Mouse (Mus musculus) kidney, postnatal 25 days (tissue): Measurements from ENCODE around the gene Gm20388.

Source experiments
- DNase-seq, 2 experiments: peaks; one replicate each; pipeline ENCODE4 v3.0.0; 2021; ENCODE audit warnings: mixed read lengths in 2 of 2

The Gm20388 gene

GRCm38 (mm10) chr8:121932668-121933520 is 2022.3 kb downstream of the Gm20388 start:
- no peak for DNase-seq

- DNase-seq: peak; percentile 50 to 62
Measured at GRCm38 (mm10) chr8:121934506-121934905, 2023.9 kb downstream of the Gm20388 start.

- no peak for DNase-seq
Measured at GRCm38 (mm10) chr8:121934923-121935322, 2024.3 kb downstream of the Gm20388 start.

- peak in 1 of 2 experiments; percentile 38 for DNase-seq
Measured at GRCm38 (mm10) chr8:121935341-121936294, 2025.0 kb downstream of the Gm20388 start.

GRCm38 (mm10) chr8:121936391-121936790 is 2025.8 kb downstream of the Gm20388 start:
- DNase-seq: no peak

- no peak for DNase-seq
Measured at GRCm38 (mm10) chr8:121938732-121939131, 2028.1 kb downstream of the Gm20388 start.

GRCm38 (mm10) chr8:121943057-121943540 is 2032.5 kb downstream of the Gm20388 start:
- DNase-seq: no peak

- peak; percentile 51 to 77 for DNase-seq
Measured at GRCm38 (mm10) chr8:121943716-121944115, 2033.1 kb downstream of the Gm20388 start.

- peak; percentile 19 to 62 for DNase-seq
Measured at GRCm38 (mm10) chr8:121944831-121945230, 2034.2 kb downstream of the Gm20388 start, which contains the start of gene Car5a. Gene Car5a, minus strand, starts transcription at chr8:121944904.

GRCm38 (mm10) chr8:121946351-121946750 is 2035.7 kb downstream of the Gm20388 start:
- DNase-seq: no peak

- no peak for DNase-seq
Measured at GRCm38 (mm10) chr8:121947047-121947752, 2036.6 kb downstream of the Gm20388 start.

GRCm38 (mm10) chr8:121947753-121948141 is 2037.1 kb downstream of the Gm20388 start:
- peak; percentile 96 for DNase-seq

GRCm38 (mm10) chr8:121948321-121949145 is 2037.9 kb downstream of the Gm20388 start:
- DNase-seq: no peak

- no peak for DNase-seq
Measured at GRCm38 (mm10) chr8:121949222-121949800, 2038.7 kb downstream of the Gm20388 start, which contains the start of gene Banp. Gene Banp, plus strand, starts transcription at chr8:121949750.

- peak; percentile 97 to 99 for DNase-seq
Measured at GRCm38 (mm10) chr8:121949941-121950748, 2039.5 kb downstream of the Gm20388 start.

- peak; percentile 69 to 85 for DNase-seq
Measured at GRCm38 (mm10) chr8:121950749-121951655, 2040.4 kb downstream of the Gm20388 start.

GRCm38 (mm10) chr8:121951656-121952009 is 2041.0 kb downstream of the Gm20388 start:
- no peak for DNase-seq

GRCm38 (mm10) chr8:121952122-121952521 is 2041.5 kb downstream of the Gm20388 start:
- no peak for DNase-seq

GRCm38 (mm10) chr8:121952800-121953199 is 2042.2 kb downstream of the Gm20388 start:
- DNase-seq: peak; percentile 56 to 69
